Mouse (Mus musculus): Measurements from ENCODE around the gene Vmn1r217. TPM values are rescaled to one million over a fixed set of nuclear protein-coding genes. Genes with fewer than 3 reads are reported as not detected.
"Not testable (repeated sequence)": the region's sequence is repeated elsewhere in the genome, so short reads cannot be mapped to it uniquely, and the experiment has no call there.

The Vmn1r217 gene
- not detected in 2 replicates for polyA plus RNA-seq (2014; fragmentation: Nextera tagmentation; extraction: Ambion mirVana)

DNA sequence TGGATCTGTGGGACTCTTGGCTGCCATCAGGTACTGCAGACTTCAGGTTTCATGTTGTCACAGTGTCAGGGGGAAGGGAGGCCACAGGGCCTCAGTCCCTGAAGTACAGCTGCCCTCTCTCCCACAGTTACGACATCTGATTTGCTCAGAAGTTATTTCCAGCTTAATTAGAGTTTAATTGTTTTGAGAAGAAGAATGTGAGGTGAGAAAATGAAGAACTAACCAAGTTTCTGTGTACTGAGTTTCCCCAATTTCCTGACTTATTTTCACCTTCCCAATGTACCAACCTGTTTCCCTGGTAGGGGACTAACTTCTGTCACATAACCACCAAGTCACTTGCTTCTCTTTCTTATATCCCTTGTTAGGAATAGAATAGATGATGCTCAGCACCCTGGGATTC lies at the start of gene Vmn1r217:
TSS of gene Vmn1r217 (minus strand) at position 101 of the 400 bp plus-strand sequence.
- not testable (repeated sequence) for H3K27me3 ChIP-seq (ENCODE audit: control insufficient read depth, insufficient read depth, low read length); H3K9ac ChIP-seq; ATAC-seq (ENCODE audit: low FRiP score); H3K4me3 ChIP-seq (replicated peaks; ENCODE audit: low read length); H3K4me1 ChIP-seq (replicated peaks; ENCODE audit: control insufficient read depth, insufficient read depth, low read length); DNase-seq (ENCODE audit: low spot score); H3K27ac ChIP-seq; H3K4me2 ChIP-seq (replicated peaks); H3K36me3 ChIP-seq (replicated peaks; ENCODE audit: control insufficient read depth, insufficient read depth); H3K9me3 ChIP-seq (ENCODE audit: control insufficient read depth, low read length)
- 97% methylated on average over 1 of the region's 1 CpGs for WGBS

GRCm38 (mm10) chr13:23166471-23166870 lies 48.4 kb upstream of the Vmn1r217 start:
- H3K36me3 ChIP-seq (replicated peaks; ENCODE audit: control insufficient read depth, insufficient read depth); H3K27me3 ChIP-seq (ENCODE audit: control insufficient read depth, insufficient read depth, low read length); H3K4me3 ChIP-seq (replicated peaks; ENCODE audit: low read length); ATAC-seq (ENCODE audit: low FRiP score); H3K9ac ChIP-seq; DNase-seq (ENCODE audit: low spot score); H3K4me1 ChIP-seq (replicated peaks; ENCODE audit: control insufficient read depth, insufficient read depth, low read length); H3K27ac ChIP-seq; H3K4me2 ChIP-seq (replicated peaks); H3K9me3 ChIP-seq (ENCODE audit: control insufficient read depth, low read length): not testable (repeated sequence)
- 91% methylated on average over 4 of the region's 4 CpGs for WGBS

GRCm38 (mm10) chr13:23159012-23159411 lies 41.0 kb upstream of the Vmn1r217 start, which contains the start of gene Vmn1r219:
Gene Vmn1r219 (plus strand): TSS chr13:23159312.
- Histone ChIP-seq H3K4me3 (replicated peaks; ENCODE audit: low read length) (no peak within 1 kb of the TSS), H3K4me1 (replicated peaks; ENCODE audit: control insufficient read depth, insufficient read depth, low read length) (no peaks in the 10 kb centered on the region), H3K36me3 (replicated peaks; ENCODE audit: control insufficient read depth, insufficient read depth) (no peaks in the 10 kb centered on the region), H3K27me3 (ENCODE audit: control insufficient read depth, insufficient read depth, low read length) (no peaks in the 10 kb centered on the region), H3K4me2 (replicated peaks) (no peak within 1 kb of the TSS), H3K27ac (no peak within 1 kb of the TSS), H3K9ac (no peak within 1 kb of the TSS), H3K9me3 (ENCODE audit: control insufficient read depth, low read length) (no peaks in the 10 kb centered on the region)
- WGBS: 84% methylated on average over 4 of the region's 4 CpGs
- no peak for ATAC-seq (ENCODE audit: low FRiP score)
- no peak for DNase-seq (ENCODE audit: low spot score)

GRCm38 (mm10) chr13:23157848-23158247 lies 39.8 kb upstream of the Vmn1r217 start:
- Histone ChIP-seq H3K4me3 (replicated peaks; ENCODE audit: low read length) (no peak overlapping the region), H3K9ac (no peak overlapping the region), H3K27ac (no peak overlapping the region), H3K27me3 (ENCODE audit: control insufficient read depth, insufficient read depth, low read length) (no peaks in the 10 kb centered on the region), H3K36me3 (replicated peaks; ENCODE audit: control insufficient read depth, insufficient read depth) (no peaks in the 10 kb centered on the region), H3K9me3 (ENCODE audit: control insufficient read depth, low read length) (no peaks in the 10 kb centered on the region), H3K4me2 (replicated peaks) (no peak overlapping the region), H3K4me1 (replicated peaks; ENCODE audit: control insufficient read depth, insufficient read depth, low read length) (no peaks in the 10 kb centered on the region)
- DNase-seq (ENCODE audit: low spot score): no peak
- no peak; the same call in 1 of the 2 replicates for ATAC-seq (ENCODE audit: low FRiP score)
- 73% methylated on average over 3 of the region's 3 CpGs for WGBS

GRCm38 (mm10) chr13:23138880-23139279 lies 20.9 kb upstream of the Vmn1r217 start:
- DNase-seq (ENCODE audit: low spot score) (no peak), ATAC-seq (ENCODE audit: low FRiP score) (no peak)
- Histone ChIP-seq H3K36me3 (replicated peaks; ENCODE audit: control insufficient read depth, insufficient read depth) (no peaks in the 10 kb centered on the region), H3K4me1 (replicated peaks; ENCODE audit: control insufficient read depth, insufficient read depth, low read length) (no peaks in the 10 kb centered on the region), H3K27me3 (ENCODE audit: control insufficient read depth, insufficient read depth, low read length) (no peaks in the 10 kb centered on the region), H3K9ac (no peak overlapping the region), H3K9me3 (ENCODE audit: control insufficient read depth, low read length) (no peaks in the 10 kb centered on the region), H3K4me3 (replicated peaks; ENCODE audit: low read length) (no peak overlapping the region), H3K4me2 (replicated peaks) (no peak overlapping the region), H3K27ac (no peak overlapping the region)
- WGBS: 88% methylated on average over 2 of the region's 2 CpGs

DNA sequence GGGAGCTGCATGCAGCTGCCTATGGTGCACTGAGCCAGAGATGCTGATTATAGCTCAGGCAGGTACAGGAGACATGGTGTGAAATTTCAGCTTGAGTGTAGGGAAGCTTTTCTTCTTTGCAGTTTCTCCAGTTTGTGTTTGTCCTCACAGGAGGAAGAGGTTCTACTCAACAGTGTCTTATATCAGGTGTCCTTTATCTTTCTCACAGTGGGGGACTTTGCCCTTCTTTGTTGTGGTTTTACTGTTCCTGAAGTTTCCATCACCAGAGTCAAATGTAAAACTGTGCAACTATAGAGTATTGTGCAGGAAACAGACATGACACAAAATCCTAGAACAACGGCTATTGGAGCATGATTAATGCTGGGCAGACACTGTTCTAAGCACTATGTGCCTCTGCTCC lies 15.5 kb upstream of the Vmn1r217 start:
- H3K9ac ChIP-seq: no peak overlapping the region
- H3K27me3 ChIP-seq (ENCODE audit: control insufficient read depth, insufficient read depth, low read length): no peaks in the 10 kb centered on the region
- H3K4me1 ChIP-seq (replicated peaks; ENCODE audit: control insufficient read depth, insufficient read depth, low read length): no peaks in the 10 kb centered on the region
- H3K36me3 ChIP-seq (replicated peaks; ENCODE audit: control insufficient read depth, insufficient read depth): no peaks in the 10 kb centered on the region
- no peaks in the 10 kb centered on the region for H3K9me3 ChIP-seq (ENCODE audit: control insufficient read depth, low read length)
- no peak for ATAC-seq (ENCODE audit: low FRiP score)
- no peak overlapping the region for H3K4me3 ChIP-seq (replicated peaks; ENCODE audit: low read length)
- DNase-seq (ENCODE audit: low spot score): no peak
- no peak overlapping the region for H3K4me2 ChIP-seq (replicated peaks)
- H3K27ac ChIP-seq: no peak overlapping the region
- 66% methylated on average over 1 of the region's 1 CpGs for WGBS

DNA sequence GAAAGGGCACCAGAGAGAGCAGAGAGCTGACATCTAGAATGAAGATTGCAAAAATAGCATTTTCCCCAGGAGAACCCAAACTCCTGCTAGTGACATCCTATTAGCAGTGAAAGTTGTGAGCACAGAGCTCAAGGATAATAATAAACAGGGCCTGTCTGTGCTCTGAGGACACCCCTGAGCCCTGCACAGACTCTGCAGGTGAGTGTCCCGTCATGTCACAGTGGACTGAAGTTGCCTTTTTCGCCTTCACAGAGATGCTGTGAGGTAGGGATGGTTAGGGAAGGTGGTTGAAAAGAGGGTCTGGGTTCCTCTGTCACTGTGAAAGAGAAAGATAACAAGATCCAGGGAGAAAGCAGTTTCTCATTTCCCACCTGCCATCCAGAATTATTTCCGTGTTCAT lies 15.1 kb upstream of the Vmn1r217 start, which contains the start of gene Vmn1r218:
TSS of gene Vmn1r218 (plus strand) at position 57 of the 400 bp plus-strand sequence.
- Histone ChIP-seq H3K9me3 (ENCODE audit: control insufficient read depth, low read length) (no peaks in the 10 kb centered on the region), H3K27ac (no peak within 1 kb of the TSS), H3K4me3 (replicated peaks; ENCODE audit: low read length) (no peak within 1 kb of the TSS), H3K36me3 (replicated peaks; ENCODE audit: control insufficient read depth, insufficient read depth) (no peaks in the 10 kb centered on the region), H3K4me1 (replicated peaks; ENCODE audit: control insufficient read depth, insufficient read depth, low read length) (no peaks in the 10 kb centered on the region), H3K4me2 (replicated peaks) (no peak within 1 kb of the TSS), H3K9ac (no peak within 1 kb of the TSS), H3K27me3 (ENCODE audit: control insufficient read depth, insufficient read depth, low read length) (no peaks in the 10 kb centered on the region)
- ATAC-seq (ENCODE audit: low FRiP score): no peak
- 78% methylated on average over 3 of the region's 3 CpGs for WGBS
- no peak for DNase-seq (ENCODE audit: low spot score)

DNA sequence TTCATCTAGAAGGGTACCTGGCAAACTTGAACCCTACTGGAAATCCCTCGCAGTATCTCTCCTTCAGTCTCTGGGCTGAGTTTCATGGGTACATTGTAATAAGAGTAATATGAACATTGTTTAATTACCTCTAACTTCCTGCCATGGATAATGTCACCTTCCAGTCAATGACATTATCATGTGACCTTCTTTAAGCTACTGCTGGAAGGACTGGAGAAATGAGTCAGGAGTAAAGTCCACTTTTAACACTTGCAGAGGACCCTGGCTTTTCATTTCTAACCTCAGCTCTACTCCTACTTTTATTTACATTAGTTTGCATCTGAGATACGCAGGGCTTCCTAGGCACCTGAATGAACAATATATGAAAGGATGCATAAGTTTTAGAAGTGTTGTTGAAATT lies 2.6 kb upstream of the Vmn1r217 start:
- DNase-seq (ENCODE audit: low spot score): no peak
- no peak overlapping the region for H3K4me3 ChIP-seq (replicated peaks; ENCODE audit: low read length)
- 92% methylated on average over 2 of the region's 2 CpGs for WGBS
- no peak overlapping the region for H3K9ac ChIP-seq
- no peak overlapping the region for H3K4me2 ChIP-seq (replicated peaks)
- no peaks in the 10 kb centered on the region for H3K4me1 ChIP-seq (replicated peaks; ENCODE audit: control insufficient read depth, insufficient read depth, low read length)
- no peaks in the 10 kb centered on the region for H3K36me3 ChIP-seq (replicated peaks; ENCODE audit: control insufficient read depth, insufficient read depth)
- no peak for ATAC-seq (ENCODE audit: low FRiP score)
- H3K27ac ChIP-seq: no peak overlapping the region
- no peaks in the 10 kb centered on the region for H3K27me3 ChIP-seq (ENCODE audit: control insufficient read depth, insufficient read depth, low read length)
- no peaks in the 10 kb centered on the region for H3K9me3 ChIP-seq (ENCODE audit: control insufficient read depth, low read length)

DNA sequence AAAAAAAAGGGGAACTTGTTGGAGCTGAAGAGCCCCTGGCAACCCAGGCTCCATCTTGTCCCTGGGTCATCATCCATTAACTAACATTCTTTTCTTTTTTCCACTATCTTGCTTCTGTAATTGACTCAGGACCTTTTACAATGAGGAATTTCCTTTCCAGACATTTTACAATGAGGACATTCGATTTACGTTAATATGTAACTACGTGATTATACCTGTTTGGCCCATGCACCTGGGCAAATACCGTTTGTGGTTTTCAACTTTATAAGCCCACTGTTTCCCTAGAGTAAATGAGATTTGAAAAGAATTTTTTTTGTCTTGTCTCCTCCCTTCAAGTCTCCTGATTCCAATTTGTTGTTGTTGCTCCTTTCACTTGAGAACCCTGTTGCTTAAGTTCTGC lies 23.6 kb downstream of the Vmn1r217 start:
- H3K36me3 ChIP-seq (replicated peaks; ENCODE audit: control insufficient read depth, insufficient read depth): no peaks in the 10 kb centered on the region
- no peak overlapping the region for H3K4me3 ChIP-seq (replicated peaks; ENCODE audit: low read length)
- H3K4me1 ChIP-seq (replicated peaks; ENCODE audit: control insufficient read depth, insufficient read depth, low read length): no peaks in the 10 kb centered on the region
- H3K4me2 ChIP-seq (replicated peaks): no peak overlapping the region
- no peak overlapping the region for H3K9ac ChIP-seq
- no peak for ATAC-seq (ENCODE audit: low FRiP score)
- no peaks in the 10 kb centered on the region for H3K27me3 ChIP-seq (ENCODE audit: control insufficient read depth, insufficient read depth, low read length)
- DNase-seq (ENCODE audit: low spot score): no peak
- no peak overlapping the region for H3K27ac ChIP-seq
- H3K9me3 ChIP-seq (ENCODE audit: control insufficient read depth, low read length): no peaks in the 10 kb centered on the region
- 96% methylated on average over 4 of the region's 4 CpGs for WGBS

DNA sequence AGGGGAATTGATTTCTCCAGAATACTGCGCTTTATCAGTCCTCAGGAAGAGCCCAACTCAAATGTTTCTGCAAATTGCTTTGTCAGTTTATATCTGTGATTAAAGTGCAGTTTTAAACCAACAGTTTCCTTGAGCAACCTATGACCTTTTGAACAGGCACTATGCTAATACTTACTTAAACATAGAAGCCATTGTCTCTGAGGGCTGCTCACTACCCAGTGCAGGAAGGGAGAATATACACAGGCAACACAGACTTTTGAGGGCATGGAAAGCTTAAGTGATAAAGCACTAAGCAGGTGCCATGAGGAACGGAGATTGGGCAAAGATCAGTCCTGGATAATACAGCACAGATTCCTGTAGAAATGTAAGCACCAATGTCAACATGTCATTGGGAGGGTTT lies 48.7 kb downstream of the Vmn1r217 start:
- Histone ChIP-seq H3K27ac (no peak overlapping the region), H3K4me3 (replicated peaks; ENCODE audit: low read length) (no peak overlapping the region), H3K27me3 (ENCODE audit: control insufficient read depth, insufficient read depth, low read length) (no peaks in the 10 kb centered on the region), H3K9ac (no peak overlapping the region), H3K9me3 (ENCODE audit: control insufficient read depth, low read length) (no peaks in the 10 kb centered on the region), H3K4me2 (replicated peaks) (no peak overlapping the region), H3K4me1 (replicated peaks; ENCODE audit: control insufficient read depth, insufficient read depth, low read length) (no peaks in the 10 kb centered on the region), H3K36me3 (replicated peaks; ENCODE audit: control insufficient read depth, insufficient read depth) (no peaks in the 10 kb centered on the region)
- ATAC-seq (ENCODE audit: low FRiP score): no peak
- WGBS: 98% methylated on average over 2 of the region's 2 CpGs
- DNase-seq (ENCODE audit: low spot score): no peak

Measured in hindbrain, embryonic 14.5 days (tissue).